Mouse (Mus musculus) liver, embryonic 14.5 days (tissue): ENCODE results near the gene Hsd17b12.

Experiments used
- CTCF ChIP-seq: IDR thresholded peaks from 2 replicates; pipeline ENCODE4 v1.5.1; 2016; ENCODE audit warnings: antibody characterized with exemption, low read depth, control low read depth
- EP300 ChIP-seq: IDR thresholded peaks from 2 replicates; pipeline ENCODE4 v1.6.1; 2016; ENCODE audit warnings: antibody characterized with exemption, low read depth

DNA sequence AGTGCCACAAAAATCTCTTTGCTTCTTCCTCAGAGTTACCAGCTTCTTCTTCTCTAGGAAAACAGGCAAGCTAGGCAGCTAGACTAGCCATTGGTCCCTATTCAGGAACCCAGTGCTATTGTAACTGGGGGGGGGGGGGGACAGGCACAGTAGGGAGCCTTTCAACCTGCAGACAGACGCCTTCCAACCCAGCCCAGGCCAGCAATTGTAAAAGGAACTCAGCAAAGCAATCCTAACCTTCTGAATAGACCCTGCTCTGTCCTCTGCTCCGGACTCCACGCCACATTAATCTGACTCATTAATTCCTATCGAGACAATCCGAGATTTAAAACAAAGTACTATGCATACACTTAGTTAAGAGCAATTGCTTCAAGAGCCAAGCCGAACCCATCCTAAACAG is 26.4 kb upstream of the Hsd17b12 start:
- TF ChIP-seq CTCF = no peak
- TF ChIP-seq EP300 = no peak
